Mouse (Mus musculus) T-helper 2 cell (primary cell): ENCODE results near the gene Kcnip2.
"Not testable (repeated sequence)": the region's sequence is repeated elsewhere in the genome, so short reads cannot be mapped to it uniquely, and the experiment has no call there.

ENCODE experiments used
- in situ Hi-C: fragments of 300-600 bp; cut with MboI, MseI; formaldehyde crosslinking; loops from one replicate; pipeline ENCODE4 v1.15.1; 2025; ENCODE audit warnings: high pct_unique_total_duplicates

Kcnip2 gene

GRCm38 (mm10) chr19:45812673-45813252 lies 3.1 kb downstream of the Kcnip2 start:
- in situ Hi-C loops = loop anchor here (10.0 kb wide), 1 partner anchor 1818 kb away; no protein-coding TSS in a partner anchor

- in situ Hi-C loops = loop anchor here (10.0 kb wide), 1 partner anchor 1817 kb away; no protein-coding TSS in a partner anchor
These were observed 3.7 kb downstream of the Kcnip2 start for GRCm38 (mm10) chr19:45812115-45812514.

GRCm38 (mm10) chr19:45811028-45811674 lies 4.7 kb downstream of the Kcnip2 start:
- in situ Hi-C loops = loop anchor here (10.0 kb wide), 1 partner anchor 1816 kb away; no protein-coding TSS in a partner anchor

GRCm38 (mm10) chr19:45807732-45808131 lies 8.1 kb downstream of the Kcnip2 start:
- in situ Hi-C loops = no loop called here

GRCm38 (mm10) chr19:45805817-45806216 lies 10.0 kb downstream of the Kcnip2 start:
- in situ Hi-C loops = not testable (repeated sequence)

- in situ Hi-C loops = no loop called here
These were observed 11.1 kb downstream of the Kcnip2 start for GRCm38 (mm10) chr19:45804593-45805368.

- in situ Hi-C loops = no loop called here
These were observed 12.5 kb downstream of the Kcnip2 start for GRCm38 (mm10) chr19:45803408-45803807.

GRCm38 (mm10) chr19:45802702-45803101 lies 13.2 kb downstream of the Kcnip2 start:
- in situ Hi-C loops = no loop called here

GRCm38 (mm10) chr19:45796879-45797278 lies 19.0 kb downstream of the Kcnip2 start:
- in situ Hi-C loops = no loop called here

GRCm38 (mm10) chr19:45796061-45796556 lies 19.8 kb downstream of the Kcnip2 start:
- in situ Hi-C loops = no loop called here

GRCm38 (mm10) chr19:45795406-45795944 lies 20.4 kb downstream of the Kcnip2 start:
- in situ Hi-C loops = no loop called here

- in situ Hi-C loops = no loop called here
These were observed 21.1 kb downstream of the Kcnip2 start for GRCm38 (mm10) chr19:45794718-45795117.

- in situ Hi-C loops = no loop called here
These were observed 23.5 kb downstream of the Kcnip2 start for GRCm38 (mm10) chr19:45792404-45792803.

GRCm38 (mm10) chr19:45789888-45790874 lies 25.7 kb downstream of the Kcnip2 start:
- in situ Hi-C loops = loop anchor here (5.0 kb wide), 1 partner anchor 207 kb away; the partner anchor contains the start of gene Armh3

- in situ Hi-C loops = loop anchor here (5.0 kb wide), 1 partner anchor 208 kb away; the partner anchor contains the start of gene Armh3
These were observed 26.5 kb downstream of the Kcnip2 start for GRCm38 (mm10) chr19:45789365-45789764.

GRCm38 (mm10) chr19:45788337-45788736 lies 27.5 kb downstream of the Kcnip2 start:
- in situ Hi-C loops = loop anchor here (5.0 kb wide), 1 partner anchor 209 kb away; the partner anchor contains the start of gene Armh3

GRCm38 (mm10) chr19:45787450-45787849 lies 28.4 kb downstream of the Kcnip2 start:
- in situ Hi-C loops = loop anchor here (5.0 kb wide), 1 partner anchor 210 kb away; the partner anchor contains the start of gene Armh3

- in situ Hi-C loops = loop anchor here (5.0 kb wide), 1 partner anchor 212 kb away; the partner anchor contains the start of gene Armh3
These were observed 30.4 kb downstream of the Kcnip2 start for GRCm38 (mm10) chr19:45785470-45785869.

- in situ Hi-C loops = no loop called here
These were observed 31.8 kb downstream of the Kcnip2 start for GRCm38 (mm10) chr19:45783933-45784576.
